Mouse (Mus musculus) heart, postnatal 36 days (tissue): ENCODE results near the gene Defb42. TPM values are rescaled to one million over a fixed set of nuclear protein-coding genes. Genes with fewer than 3 reads are reported as not detected.

Source experiments
- DNase-seq, 2 experiments: peaks; one replicate each; pipeline ENCODE4 v3.0.0; 2021 to 2022
- intact Hi-C: fragments of 180-260 bp; cut with DNase I; formaldehyde crosslinking; loops from one replicate; pipeline ENCODE4 v1.15.1; 2025
- total RNA-seq, 2 experiments: library from RNA; stranded (reverse); gene quantifications; 2 replicates each; pipeline ENCODE4 v1.2.3; 2021

Defb42 gene
- under 1 TPM in 1 of 2 experiments, not detected in 1; 0.22 TPM for total RNA-seq

DNA sequence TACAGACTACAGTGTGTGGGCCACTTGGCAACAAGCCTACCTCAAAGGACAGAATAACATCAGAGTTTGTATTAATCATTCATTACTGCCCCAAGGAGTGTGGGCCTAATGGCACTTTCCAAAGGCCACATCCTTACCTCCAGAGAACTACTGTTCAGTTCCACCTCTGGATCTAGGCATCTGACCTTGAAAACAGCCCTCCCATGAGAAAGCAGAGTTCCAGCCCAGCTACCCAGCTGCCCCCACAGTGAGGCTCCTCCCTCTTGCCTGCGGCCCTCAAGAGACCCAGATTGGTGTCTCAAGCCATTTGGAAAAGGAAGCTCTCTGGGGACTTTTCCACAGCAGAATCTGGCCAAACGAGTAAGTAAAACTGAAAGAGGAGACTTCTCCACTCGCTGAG, at the start of gene Defb42:
Gene Defb42, plus strand, starts transcription at position 301 of the 400 bp plus-strand sequence.
- no peak for DNase-seq
- intact Hi-C loops = no loop called here

- intact Hi-C loops = no loop called here
- no peak for DNase-seq
Measured at GRCm38 (mm10) chr14:62997777-62998176, 49.0 kb upstream of the Defb42 start, which contains the start of gene Defb47. Defb47 (plus strand) TSS chr14:62998077.

- intact Hi-C loops = no loop called here
- DNase-seq = no peak
Measured at GRCm38 (mm10) chr14:62998977-62999376, 47.8 kb upstream of the Defb42 start.

- intact Hi-C loops = no loop called here
- DNase-seq = no peak
Measured at GRCm38 (mm10) chr14:63002588-63002987, 44.2 kb upstream of the Defb42 start.

DNA sequence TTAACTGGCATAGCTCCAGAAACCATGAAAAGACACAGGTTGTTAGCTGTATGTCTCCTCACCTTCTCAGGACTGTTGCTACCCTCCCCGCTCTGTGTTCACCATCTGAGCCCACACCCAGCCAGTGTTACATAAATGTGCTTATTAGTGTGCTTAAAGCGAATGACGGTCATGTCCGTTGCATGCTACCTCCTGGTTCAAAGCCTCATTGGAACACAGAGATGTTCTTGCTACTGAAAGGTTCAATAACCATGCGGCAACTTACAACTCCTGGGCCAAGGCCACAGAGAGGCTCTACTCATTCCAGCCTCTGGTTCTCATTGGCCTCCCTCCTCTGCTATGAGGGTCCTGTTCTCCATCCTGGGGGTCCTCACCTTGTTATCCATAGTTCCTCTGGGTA, 35.3 kb upstream of the Defb42 start, which contains the start of gene Defb43:
Gene Defb43, plus strand, starts transcription at position 301 of the 400 bp plus-strand sequence.
- intact Hi-C loops = no loop called here
- DNase-seq = no peak

DNA sequence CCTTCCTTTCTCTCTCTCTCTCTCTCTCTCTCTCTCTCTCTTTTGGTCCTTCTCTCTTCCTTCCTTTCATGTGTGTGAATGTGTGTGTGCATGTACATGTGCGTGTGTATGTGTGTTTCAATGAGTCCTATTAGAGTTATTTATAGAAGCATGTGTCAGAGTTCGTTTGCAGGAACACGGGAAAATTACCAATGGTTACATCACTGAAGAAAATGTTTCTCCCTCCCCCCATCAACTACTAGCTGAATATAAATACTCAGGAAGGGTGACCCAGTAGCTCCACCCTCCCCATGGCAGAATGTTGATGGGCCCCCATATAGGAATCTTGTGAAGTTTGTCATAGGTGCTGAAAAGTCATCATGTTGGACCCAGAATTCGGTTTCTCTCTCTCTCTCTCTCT, 33.7 kb upstream of the Defb42 start:
- intact Hi-C loops = no loop called here
- no peak for DNase-seq

DNA sequence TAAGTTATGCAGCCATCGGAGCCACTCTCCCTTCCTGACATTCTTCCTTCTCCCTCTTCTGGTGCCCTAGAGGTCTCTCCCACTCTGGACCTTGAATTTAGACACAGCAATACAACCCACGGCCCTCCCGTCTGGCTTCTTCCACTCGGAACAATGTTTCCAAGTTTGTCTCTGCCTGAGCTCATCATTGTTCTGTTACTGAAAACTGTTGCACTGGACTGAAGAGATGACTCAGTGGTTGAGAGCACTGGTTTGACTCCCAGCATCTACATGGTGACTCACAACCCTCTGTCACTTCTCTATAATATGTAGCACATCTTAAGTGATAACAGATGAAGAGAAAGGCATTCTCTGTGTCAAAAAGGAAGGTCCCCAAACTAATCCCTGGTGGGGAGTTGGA, 32.1 kb upstream of the Defb42 start:
- intact Hi-C loops = no loop called here
- no peak for DNase-seq

- intact Hi-C loops = no loop called here
Measured at GRCm38 (mm10) chr14:63020524-63021156, 26.2 kb upstream of the Defb42 start.

DNA sequence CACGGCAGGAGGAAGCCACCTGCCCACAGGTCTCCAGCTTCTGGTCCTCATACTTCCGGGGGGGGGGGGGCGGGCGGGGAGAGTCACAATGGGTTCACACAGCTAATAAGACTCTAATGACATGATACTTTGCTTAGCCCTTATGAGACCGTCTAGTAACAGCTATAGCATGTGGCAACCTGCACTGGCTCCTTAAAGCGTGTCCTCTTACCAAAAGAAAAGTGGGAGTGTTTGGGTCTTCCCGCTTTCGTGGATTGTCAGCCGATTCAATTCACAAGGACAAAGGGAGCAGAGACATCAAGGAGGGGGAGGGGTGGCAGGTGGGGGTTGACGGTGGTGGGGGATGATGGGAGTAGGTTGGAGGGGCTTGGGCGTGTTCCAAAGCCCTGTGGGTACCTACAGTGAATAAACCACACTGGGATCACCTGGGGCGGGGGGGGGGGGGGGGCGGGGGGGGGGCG, 3.1 kb downstream of the Defb42 start, which contains the start of gene Defb30:
Gene Defb30, minus strand, starts transcription at position 51 of the 461 bp plus-strand sequence.
- intact Hi-C loops = loop anchor here (5.0 kb wide), 1 partner anchor 322 kb away; no protein-coding TSS in a partner anchor
- no peak for DNase-seq

More at GRCm38 (mm10) chr14:63020524-63021156, 26.2 kb upstream of the Defb42 start:
- DNase-seq = no peak

DNA sequence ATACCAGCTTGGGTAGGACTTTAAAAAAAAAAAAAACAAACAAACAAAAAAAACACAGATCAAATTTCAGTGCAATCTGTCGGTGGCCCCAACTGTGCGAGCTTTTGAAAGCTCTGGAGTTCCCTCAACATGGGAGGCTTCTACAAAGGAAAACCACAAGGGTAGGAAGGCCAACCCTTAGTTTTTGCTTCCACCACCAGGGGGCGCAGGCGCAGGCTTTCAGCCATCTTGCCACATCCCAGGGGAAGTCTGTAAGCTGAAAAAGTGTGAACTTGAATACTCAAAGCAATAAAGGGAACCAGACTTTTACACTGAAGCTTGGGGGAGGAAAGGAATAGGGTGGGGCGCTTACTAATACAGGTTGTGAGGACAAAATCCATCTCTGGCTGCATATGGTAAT, 4.0 kb downstream of the Defb42 start:
- DNase-seq = peak; percentile 73 to 77
- intact Hi-C loops = loop anchor here (5.0 kb wide), 1 partner anchor 322 kb away; no protein-coding TSS in a partner anchor

DNA sequence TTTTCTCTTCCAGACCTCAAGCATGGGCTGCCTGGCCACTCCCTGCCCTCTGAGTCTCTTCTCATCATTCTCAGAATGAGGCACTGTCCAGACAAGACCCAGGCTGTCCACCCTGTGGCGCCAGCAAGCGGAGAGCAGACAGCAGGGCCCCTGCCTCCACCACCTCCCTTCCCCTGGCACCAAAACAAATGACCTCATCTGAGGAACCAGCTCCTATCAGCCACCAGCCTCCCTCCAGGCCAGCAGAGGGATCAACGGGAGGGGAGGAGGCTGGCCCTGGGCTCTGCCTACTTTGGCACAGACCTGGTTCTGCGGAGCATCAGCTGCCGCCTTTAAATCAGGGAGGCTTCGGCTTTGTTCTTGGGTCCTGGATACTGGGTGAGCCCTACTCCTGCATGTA, 7.9 kb downstream of the Defb42 start:
- intact Hi-C loops = loop anchor here (5.0 kb wide), 1 partner anchor 318 kb away; no protein-coding TSS in a partner anchor
- peak; percentile 60 to 62 for DNase-seq

GRCm38 (mm10) chr14:63060361-63060760, 13.6 kb downstream of the Defb42 start:
- no peak for DNase-seq
- intact Hi-C loops = no loop called here

DNA sequence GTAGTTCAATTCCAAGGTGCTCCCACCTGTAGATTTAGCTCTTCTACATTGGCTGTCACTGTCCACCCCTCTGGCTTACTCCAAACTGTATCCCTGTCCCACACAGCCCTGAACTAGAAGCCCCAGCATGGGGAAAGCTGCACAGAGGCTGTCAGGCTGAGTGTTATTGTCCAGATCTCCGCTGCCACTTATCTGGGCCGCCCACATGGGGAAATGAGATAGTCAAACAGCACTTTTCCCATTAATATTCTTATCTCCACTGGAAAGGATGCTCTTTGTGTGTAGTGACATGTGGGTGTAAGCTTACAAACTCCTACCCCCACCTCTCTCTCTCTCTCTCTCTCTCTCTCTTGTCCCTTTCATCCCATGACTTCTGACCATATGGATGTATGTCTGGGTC, 15.4 kb downstream of the Defb42 start:
- DNase-seq = no peak
- intact Hi-C loops = no loop called here

DNA sequence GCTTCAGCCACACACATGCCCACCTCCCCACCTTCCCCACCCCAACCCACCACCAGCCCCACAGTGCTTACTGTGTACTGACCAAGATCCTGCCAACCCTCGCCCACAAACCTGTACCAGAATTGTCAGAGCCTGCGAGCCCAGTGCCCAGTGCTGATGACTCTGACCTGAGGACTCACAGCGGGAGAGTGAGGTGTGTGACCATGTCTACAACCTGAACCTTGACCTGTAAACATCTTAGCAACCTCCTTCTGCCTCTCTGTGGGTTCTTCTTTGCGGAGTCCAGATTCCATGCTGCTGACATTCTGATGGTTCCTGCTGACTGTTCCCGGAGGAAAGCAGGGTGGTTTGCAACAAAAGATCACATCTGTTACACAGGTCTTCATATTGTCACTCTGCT, 18.6 kb downstream of the Defb42 start:
- intact Hi-C loops = loop anchor here (5.0 kb wide), 1 partner anchor 407 kb away; no protein-coding TSS in a partner anchor
- no peak for DNase-seq

DNA sequence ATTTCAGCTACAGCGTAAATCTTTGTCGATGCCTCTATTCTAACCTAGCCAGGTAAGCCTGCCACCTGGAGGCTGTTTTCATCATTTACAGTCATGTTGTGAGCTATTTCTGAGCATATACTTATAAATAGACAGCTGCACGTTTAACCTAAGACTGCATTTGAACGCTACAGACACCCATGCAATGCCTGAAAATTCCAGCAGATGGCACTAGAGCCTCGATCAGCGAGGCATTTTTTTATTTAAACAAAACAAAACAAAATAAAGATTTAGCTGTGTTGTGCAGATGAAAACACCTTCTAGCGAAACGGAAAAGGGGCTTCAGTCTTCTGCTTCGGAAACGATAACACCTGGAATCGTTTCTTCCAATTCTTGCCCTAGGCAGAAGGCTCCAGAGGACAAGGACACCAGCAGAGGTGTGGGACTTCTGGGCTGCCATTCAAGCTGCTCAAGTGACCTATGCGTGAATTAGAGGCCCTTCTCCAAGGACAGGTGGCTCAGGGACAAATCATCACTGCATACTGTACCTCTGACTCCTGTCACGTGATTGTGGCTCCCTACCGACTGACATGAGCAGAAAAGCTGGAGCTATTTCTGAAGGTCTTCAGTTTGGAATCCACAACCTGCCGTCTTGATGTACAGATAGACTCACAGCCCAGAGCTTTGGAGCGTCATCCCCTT, 20.0 kb downstream of the Defb42 start:
- peak; percentile 80 to 89 for DNase-seq
- intact Hi-C loops = loop anchor here (2.0 to 5.0 kb wide), 3 partner anchors 128 to 406 kb away; no protein-coding TSS in a partner anchor

GRCm38 (mm10) chr14:63067708-63068107, 20.9 kb downstream of the Defb42 start:
- DNase-seq = peak; percentile 63 to 68

More at GRCm38 (mm10) chr14:63067708-63068107, 20.9 kb downstream of the Defb42 start:
- intact Hi-C loops = loop anchor here (2.0 to 5.0 kb wide), 3 partner anchors 127 to 405 kb away; no protein-coding TSS in a partner anchor

Other genes starting within 250 kb of the Defb42 start
- 1 to 10 TPM; 6.6 to 7.9 TPM for gene Wdfy2, start 209.3 kb upstream of the Defb42 start, total RNA-seq
- gene Defb48, start 62.5 kb upstream of the Defb42 start, total RNA-seq = not detected
- not detected for gene Defb47, start 48.9 kb upstream of the Defb42 start, total RNA-seq
- gene Defb43, start 35.2 kb upstream of the Defb42 start, total RNA-seq = not detected
- gene Defb30, start 3.0 kb downstream of the Defb42 start, total RNA-seq = not detected